ENCODE assay signal across 19 mouse cellular contexts in the genomic region with DNA sequence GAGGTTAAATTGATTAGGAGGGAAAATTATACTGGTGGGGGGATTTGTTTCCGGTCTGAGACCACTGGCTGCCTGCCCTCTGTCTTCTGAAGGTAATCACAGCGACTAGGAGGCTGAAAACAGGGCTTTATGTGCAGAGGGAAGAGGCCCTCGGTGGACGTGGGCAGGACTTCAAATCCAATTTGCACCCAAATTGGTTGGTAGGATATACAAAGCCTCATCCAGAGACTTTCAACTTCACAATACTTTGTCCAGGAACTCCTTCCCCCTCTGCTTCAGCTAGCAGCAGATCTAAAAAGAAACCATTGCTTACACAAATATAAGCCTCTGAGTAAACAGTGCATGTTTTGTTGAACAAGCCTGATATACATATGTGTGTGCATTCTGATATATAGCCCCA. TPM values are rescaled to one million over a fixed set of nuclear protein-coding genes. Genes with fewer than 3 reads are reported as not detected.
DNase-seq lines count a peak whose midpoint lies in the region; ATAC-seq and TF ChIP-seq lines count a peak whose summit lies in the region.
"Had no signal": no experiment of that assay in that cellular context is flagged by ENCODE, and none has a peak within 500 bp of the region (broad histone marks: within the 10 kb centered on the region; RNA-seq: fewer than 3 reads in every experiment).

No protein-coding gene starts in this region.

- no peak overlapping the region for H3K4me3 ChIP-seq in intestine, embryonic 14.5 days (ENCODE audit: low read depth, low read length)
- H3K4me3 ChIP-seq in intestine, postnatal 0 days (ENCODE audit: low read depth, low read length) = no peak overlapping the region
- H3K4me3 ChIP-seq in forebrain, embryonic 13.5 days = peak overlapping the region; percentile 85
- H3K4me3 ChIP-seq: hindbrain, embryonic 10.5 days; limb, embryonic 15.5 days had no signal

- no peaks in the 10 kb centered on the region for H3K9me3 ChIP-seq in intestine, embryonic 14.5 days (ENCODE audit: control insufficient read depth, low read length)
- H3K9me3 ChIP-seq in intestine, postnatal 0 days (ENCODE audit: control insufficient read depth) = no peaks in the 10 kb centered on the region
- no peaks in the 10 kb centered on the region for H3K9me3 ChIP-seq in forebrain, embryonic 13.5 days (replicated peaks)
- H3K9me3 ChIP-seq: hindbrain, embryonic 10.5 days; limb, embryonic 15.5 days had no signal

- WGBS in intestine, embryonic 14.5 days = under 1% methylated on average over 4 of the region's 4 CpGs
- WGBS in intestine, postnatal 0 days = 2% methylated on average over 4 of the region's 4 CpGs
- 0% methylated on average over 4 of the region's 4 CpGs for WGBS in forebrain, embryonic 13.5 days

- ATAC-seq in intestine, embryonic 14.5 days (replicated peaks; ENCODE audit: low FRiP score, low TSS enrichment, low read depth) = no peak
- no peak for ATAC-seq in intestine, postnatal 0 days
- ATAC-seq in forebrain, embryonic 13.5 days = no peak
- ATAC-seq: liver, postnatal 0 days; Patski had no signal

- H3K9ac ChIP-seq in intestine, embryonic 14.5 days (ENCODE audit: low read length) = no peak overlapping the region
- H3K9ac ChIP-seq in intestine, postnatal 0 days (ENCODE audit: low read depth, low read length) = no peak overlapping the region
- H3K9ac ChIP-seq in forebrain, embryonic 13.5 days = peak overlapping the region; percentile 100
- H3K9ac ChIP-seq: limb, embryonic 15.5 days; liver, postnatal 0 days had no signal

- DNase-seq in intestine, embryonic 14.5 days (ENCODE audit: low spot score) = peak; percentile 49
- peak; percentile 36 for DNase-seq in right cerebral cortex, adult 18-20 months
- DNase-seq in right cerebral cortex, postnatal 36 days (ENCODE audit: low spot score in 2 of 2) = no peak
- peak; percentile 41 for DNase-seq in right cerebral cortex, postnatal 4 days
- DNase-seq in thymus, postnatal 4 days = no peak
- DNase-seq in adrenal gland, postnatal 36 days = no peak
- DNase-seq: cerebellum, adult 11 months; gastrocnemius, postnatal 25 days; kidney, adult 11 months; kidney, postnatal 36 days; liver, postnatal 0 days; thymus, postnatal 25 days had no signal

- no peak overlapping the region for H3K27ac ChIP-seq in intestine, embryonic 14.5 days (ENCODE audit: low read depth)
- no peak overlapping the region for H3K27ac ChIP-seq in intestine, postnatal 0 days (ENCODE audit: low read depth, low read length)
- peak overlapping the region; percentile 100 for H3K27ac ChIP-seq in forebrain, embryonic 13.5 days
- H3K27ac ChIP-seq: hindbrain, embryonic 10.5 days; limb, embryonic 15.5 days; stomach, postnatal 0 days had no signal

- TF ChIP-seq CTCF in intestine, postnatal 0 days (IDR thresholded peaks at IDR 0.05; ENCODE audit: low read depth) = no peak

- no peak overlapping the region for H3K4me2 ChIP-seq in intestine, embryonic 14.5 days (ENCODE audit: low read length)
- no peak overlapping the region for H3K4me2 ChIP-seq in intestine, postnatal 0 days (replicated peaks; ENCODE audit: low read depth)
- peak overlapping the region; percentile 75 for H3K4me2 ChIP-seq in forebrain, embryonic 13.5 days
- H3K4me2 ChIP-seq: limb, embryonic 15.5 days had no signal

- H3K27me3 ChIP-seq in intestine, embryonic 14.5 days (replicated peaks; ENCODE audit: control insufficient read depth, insufficient read depth, low read length) = peaks cover 99% of the 10 kb centered on the region
- H3K27me3 ChIP-seq in intestine, postnatal 0 days (replicated peaks; ENCODE audit: control insufficient read depth, insufficient read depth, low read length) = peaks cover 100% of the 10 kb centered on the region
- H3K27me3 ChIP-seq in forebrain, embryonic 13.5 days = peaks cover 5% of the 10 kb centered on the region; the same call in 1 of the 2 replicates

- no peaks in the 10 kb centered on the region; the same call in 1 of the 2 replicates for H3K4me1 ChIP-seq in intestine, embryonic 14.5 days (replicated peaks; ENCODE audit: control insufficient read depth, insufficient read depth, low read length)
- H3K4me1 ChIP-seq in intestine, postnatal 0 days (replicated peaks; ENCODE audit: control insufficient read depth, insufficient read depth, low read length) = no peaks in the 10 kb centered on the region
- peaks cover 28% of the 10 kb centered on the region for H3K4me1 ChIP-seq in forebrain, embryonic 13.5 days

- no peaks in the 10 kb centered on the region for H3K36me3 ChIP-seq in intestine, embryonic 14.5 days (ENCODE audit: control insufficient read depth, insufficient read depth, low read length)
- no peaks in the 10 kb centered on the region for H3K36me3 ChIP-seq in intestine, postnatal 0 days (ENCODE audit: control insufficient read depth, insufficient read depth)
- peaks cover 6% of the 10 kb centered on the region for H3K36me3 ChIP-seq in forebrain, embryonic 13.5 days (ENCODE audit: poor library complexity, severe bottlenecking)
- H3K36me3 ChIP-seq: hindbrain, embryonic 10.5 days; limb, embryonic 15.5 days had no signal

RNA-seq across cellular contexts. Expression of a gene that starts 2.0 kb away (rescaled TPM):
- polyA plus RNA-seq in intestine, embryonic 14.5 days (2014; fragmentation: Nextera tagmentation; extraction: Ambion mirVana) = not detected in 2 replicates
- polyA plus RNA-seq in intestine, postnatal 0 days (2015; fragmentation: Nextera tagmentation; extraction: Ambion mirVana) = not detected in 2 replicates
- 76.5 and 98.6 TPM in 2 replicates for polyA plus RNA-seq in forebrain, embryonic 13.5 days (2015; fragmentation: Nextera tagmentation; extraction: Ambion mirVana)
- not detected for total RNA-seq in adrenal gland, postnatal 36 days (2021)
- total RNA-seq: gastrocnemius, postnatal 25 days had no signal
- polyA plus RNA-seq: heart, embryonic 14.5 days; limb, embryonic 15.5 days; liver, postnatal 0 days; Patski; stomach, postnatal 0 days had no signal

RNA-seq across cellular contexts. Expression of a gene that starts 4.5 kb away (rescaled TPM):
- polyA plus RNA-seq in intestine, embryonic 14.5 days (2014; fragmentation: Nextera tagmentation; extraction: Ambion mirVana) = not detected in 2 replicates
- polyA plus RNA-seq in intestine, postnatal 0 days (2015; fragmentation: Nextera tagmentation; extraction: Ambion mirVana) = not detected in 2 replicates
- polyA plus RNA-seq in forebrain, embryonic 13.5 days (2015; fragmentation: Nextera tagmentation; extraction: Ambion mirVana) = 1.9 and 2.4 TPM in 2 replicates
- total RNA-seq in adrenal gland, postnatal 36 days (2021) = not detected
- total RNA-seq: gastrocnemius, postnatal 25 days had no signal
- polyA plus RNA-seq: heart, embryonic 14.5 days; hindbrain, embryonic 10.5 days; limb, embryonic 15.5 days; liver, postnatal 0 days; Patski; stomach, postnatal 0 days had no signal

Comparison
In these comparisons a context has a peak if more than half of its experiments do, and no peak if none do; other contexts are left out.
1. DNase-seq: peak in intestine, embryonic 14.5 days (single experiment), right cerebral cortex, adult 18-20 months (single experiment) and right cerebral cortex, postnatal 4 days (single experiment); none in right cerebral cortex, postnatal 36 days (0 of 2), thymus, postnatal 4 days (single experiment) and adrenal gland, postnatal 36 days (0 of 2).
2. RNA of a gene that starts 2.0 kb away (polyA plus RNA-seq): 76.5 to 98.6 TPM in forebrain, embryonic 13.5 days; not detected in intestine, embryonic 14.5 days and not detected in intestine, postnatal 0 days; every median in the first group is over 10 times any median in the second.